Mouse (Mus musculus) bone marrow macrophage, adult 2 months (primary cell): Measurements from ENCODE around the gene Macf1.

Experiments
- CTCF ChIP-seq: IDR thresholded peaks from 2 replicates; pipeline ENCODE4 v1.5.1; 2012; ENCODE audit warnings: low read depth, mild to moderate bottlenecking, low read length, moderate library complexity
- POLR2A ChIP-seq: IDR thresholded peaks from 2 replicates; pipeline ENCODE4 v1.6.1; 2012; ENCODE audit warnings: mild to moderate bottlenecking, low read depth, low read length, borderline replicate concordance

DNA sequence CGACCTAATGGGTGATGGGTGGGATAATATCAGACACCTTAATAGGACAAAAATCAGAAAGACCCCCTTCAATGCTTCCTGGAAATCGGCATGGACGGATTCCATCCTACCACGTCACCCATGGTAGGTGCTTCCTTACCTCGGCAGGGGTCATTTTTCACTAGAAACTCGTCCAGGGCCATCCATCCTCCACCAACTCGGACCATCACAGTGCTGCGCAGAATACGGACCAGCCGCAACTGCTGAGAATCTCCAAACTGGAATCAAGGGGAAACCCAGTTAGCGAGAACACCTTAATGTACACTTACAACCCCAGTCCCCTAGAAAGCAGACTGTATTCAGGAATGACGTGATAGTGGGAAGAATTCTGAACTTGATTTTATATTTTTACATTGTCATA, 323.4 kb downstream of the Macf1 start:
- TF ChIP-seq CTCF, result no peak
- no peak for TF ChIP-seq POLR2A
